Mouse (Mus musculus) ovary, adult 2 months (tissue): Measurements from ENCODE around the gene Vmn2r100. TPM values are rescaled to one million over a fixed set of nuclear protein-coding genes. Genes with fewer than 3 reads are reported as not detected.

Experiments
- polyA plus RNA-seq: library from polyadenylated mRNA; depleted of rRNA; stranded (reverse); fragments of >200 nt; gene quantifications from 2 replicates; pipeline ENCODE4 v1.2.3, GENCODE M21; 2012; rRNA removed

Gene Vmn2r100
- polyA plus RNA-seq: not detected in 2 replicates

DNA sequence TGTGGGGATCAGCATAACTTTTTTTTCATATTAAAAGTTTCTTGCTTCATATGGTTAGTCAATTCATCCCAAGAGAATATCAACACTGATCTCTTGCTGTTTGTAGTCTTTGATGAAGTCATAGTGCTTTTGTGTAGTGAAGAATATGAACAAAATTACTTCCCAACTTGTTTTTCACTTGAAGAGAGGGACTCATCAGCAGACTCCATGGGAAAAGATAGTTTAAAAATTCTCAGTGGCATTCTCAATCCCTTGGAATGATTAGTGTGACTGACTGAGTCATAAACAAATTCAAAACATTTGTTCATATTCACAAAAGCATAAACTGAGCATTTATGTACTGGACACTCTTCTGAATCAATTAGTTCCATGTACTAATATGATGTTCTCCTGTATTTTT, at the start of gene Vmn2r100:
Vmn2r100 (plus strand) TSS at position 301 of the 400 bp plus-strand sequence.

DNA sequence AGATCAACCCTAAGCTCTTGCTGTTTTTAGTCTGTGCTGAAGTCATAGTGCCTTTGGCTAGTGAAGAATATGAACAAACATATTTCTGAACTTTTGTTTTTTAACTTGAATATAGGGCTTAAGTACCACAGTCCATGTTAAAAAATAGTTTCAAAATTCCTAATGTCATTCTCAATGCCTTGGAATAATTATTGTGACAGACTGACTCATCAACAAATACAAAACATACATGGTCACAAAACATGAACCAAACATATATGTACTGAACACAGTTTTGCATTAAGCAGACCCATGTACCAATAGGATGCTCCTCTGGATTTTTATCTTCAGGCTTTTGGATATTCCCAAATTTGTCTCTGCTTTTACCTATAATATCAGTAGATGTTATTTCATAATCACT, 72.4 kb downstream of the Vmn2r100 start, which contains the start of gene Vmn2r101:
Vmn2r101 (plus strand) TSS at position 301 of the 400 bp plus-strand sequence.

Other genes with a start within 250 kb of the Vmn2r100 start
- gene Vmn2r99, start 142.8 kb upstream of the Vmn2r100 start, polyA plus RNA-seq: not detected in 2 replicates
- not detected in 2 replicates for gene Vmn2r101, start 72.5 kb downstream of the Vmn2r100 start, polyA plus RNA-seq
- gene Vmn2r102, start 155.6 kb downstream of the Vmn2r100 start, polyA plus RNA-seq: not detected in 2 replicates